Comparison of ENCODE assay signal across 19 mouse cellular contexts in genomic region chr7:98798134-98798417, GRCm38 (mm10). TPM values are rescaled to one million over a fixed set of nuclear protein-coding genes. Genes with fewer than 3 reads are reported as not detected.
DNase-seq lines count a peak whose midpoint lies in the region; ATAC-seq lines count a peak whose summit lies in the region.
"Had no signal": no experiment of that assay in that cellular context is flagged by ENCODE, and none has a peak within 500 bp of the region (broad histone marks: within the 10 kb centered on the region; RNA-seq: fewer than 3 reads in every experiment).

No protein-coding gene starts in this region.

- H3K4me3 ChIP-seq in hindbrain, embryonic 13.5 days, result no peak overlapping the region
- H3K4me3 ChIP-seq in hindbrain, embryonic 12.5 days, result no peak overlapping the region
- H3K4me3 ChIP-seq in neural tube, embryonic 11.5 days (ENCODE audit: low read depth, low read length), result no peak overlapping the region
- no peak overlapping the region for H3K4me3 ChIP-seq in neural tube, embryonic 15.5 days (replicated peaks)
- H3K4me3 ChIP-seq in limb, embryonic 13.5 days, result no peak overlapping the region
- no peak overlapping the region for H3K4me3 ChIP-seq in midbrain, embryonic 15.5 days
- H3K4me3 ChIP-seq: forebrain, embryonic 15.5 days; hindbrain, embryonic 15.5 days; megakaryocyte, embryonic 14.5 days had no signal

- 25% methylated on average over 3 of the region's 3 CpGs for WGBS in hindbrain, embryonic 13.5 days
- 29% methylated on average over 3 of the region's 3 CpGs for WGBS in hindbrain, embryonic 12.5 days
- WGBS in neural tube, embryonic 11.5 days, result 31% methylated on average over 3 of the region's 3 CpGs
- 30% methylated on average over 3 of the region's 3 CpGs for WGBS in neural tube, embryonic 15.5 days
- WGBS in limb, embryonic 13.5 days, result 15% methylated on average over 3 of the region's 3 CpGs
- WGBS in midbrain, embryonic 15.5 days, result 32% methylated on average over 3 of the region's 3 CpGs

- H3K4me1 ChIP-seq in hindbrain, embryonic 13.5 days (replicated peaks), result peaks cover 11% of the 10 kb centered on the region
- H3K4me1 ChIP-seq in hindbrain, embryonic 12.5 days, result peaks cover 12% of the 10 kb centered on the region
- peaks cover 7% of the 10 kb centered on the region for H3K4me1 ChIP-seq in neural tube, embryonic 11.5 days (ENCODE audit: control insufficient read depth, insufficient read depth, low read length)
- no peaks in the 10 kb centered on the region; the same call in 1 of the 2 replicates for H3K4me1 ChIP-seq in neural tube, embryonic 15.5 days
- peaks cover 42% of the 10 kb centered on the region for H3K4me1 ChIP-seq in limb, embryonic 13.5 days
- no peaks in the 10 kb centered on the region for H3K4me1 ChIP-seq in midbrain, embryonic 15.5 days
- H3K4me1 ChIP-seq: forebrain, embryonic 15.5 days; hindbrain, embryonic 15.5 days; megakaryocyte, embryonic 14.5 days had no signal

- 0 out of 2 replicates have a peak, but pooled peaks cover 3% of the 10 kb centered on the region for H3K27me3 ChIP-seq in hindbrain, embryonic 13.5 days
- H3K27me3 ChIP-seq in hindbrain, embryonic 12.5 days, result no peaks in the 10 kb centered on the region; the same call in 1 of the 2 replicates
- H3K27me3 ChIP-seq in neural tube, embryonic 11.5 days (ENCODE audit: control insufficient read depth, insufficient read depth, low read length), result no peaks in the 10 kb centered on the region
- H3K27me3 ChIP-seq in neural tube, embryonic 15.5 days (replicated peaks), result no peaks in the 10 kb centered on the region
- no peaks in the 10 kb centered on the region for H3K27me3 ChIP-seq in limb, embryonic 13.5 days
- no peaks in the 10 kb centered on the region for H3K27me3 ChIP-seq in midbrain, embryonic 15.5 days (replicated peaks)
- H3K27me3 ChIP-seq: forebrain, embryonic 15.5 days; hindbrain, embryonic 15.5 days had no signal

- 0 out of 2 replicates have a peak overlapping the region, but pooled peaks have one; percentile 10 for H3K9ac ChIP-seq in hindbrain, embryonic 13.5 days
- no peak overlapping the region for H3K9ac ChIP-seq in hindbrain, embryonic 12.5 days
- H3K9ac ChIP-seq in neural tube, embryonic 11.5 days (ENCODE audit: low read length), result no peak overlapping the region
- no peak overlapping the region for H3K9ac ChIP-seq in neural tube, embryonic 15.5 days (replicated peaks)
- no peak overlapping the region for H3K9ac ChIP-seq in limb, embryonic 13.5 days
- no peak overlapping the region for H3K9ac ChIP-seq in midbrain, embryonic 15.5 days
- H3K9ac ChIP-seq: forebrain, embryonic 15.5 days; hindbrain, embryonic 15.5 days had no signal

- H3K4me2 ChIP-seq in hindbrain, embryonic 13.5 days, result no peak overlapping the region
- no peak overlapping the region for H3K4me2 ChIP-seq in hindbrain, embryonic 12.5 days (replicated peaks)
- H3K4me2 ChIP-seq in neural tube, embryonic 11.5 days (ENCODE audit: low read depth), result no peak overlapping the region
- H3K4me2 ChIP-seq in neural tube, embryonic 15.5 days, result no peak overlapping the region
- H3K4me2 ChIP-seq in limb, embryonic 13.5 days (replicated peaks), result no peak overlapping the region
- H3K4me2 ChIP-seq in midbrain, embryonic 15.5 days, result no peak overlapping the region
- H3K4me2 ChIP-seq: forebrain, embryonic 15.5 days; hindbrain, embryonic 15.5 days; liver, embryonic 11.5 days had no signal

- no peak for ATAC-seq in hindbrain, embryonic 13.5 days (ENCODE audit: low FRiP score)
- no peak for ATAC-seq in hindbrain, embryonic 12.5 days (ENCODE audit: low FRiP score)
- no peak for ATAC-seq in neural tube, embryonic 11.5 days (ENCODE audit: insufficient read depth, low FRiP score, low TSS enrichment)
- ATAC-seq in neural tube, embryonic 15.5 days (ENCODE audit: low FRiP score), result no peak
- ATAC-seq in limb, embryonic 13.5 days (ENCODE audit: low FRiP score, low read depth), result no peak
- ATAC-seq in midbrain, embryonic 15.5 days (replicated peaks), result no peak
- ATAC-seq: forebrain, embryonic 15.5 days; intestine, embryonic 16.5 days; midbrain, embryonic 16.5 days had no signal

- no peaks in the 10 kb centered on the region for H3K36me3 ChIP-seq in hindbrain, embryonic 13.5 days
- H3K36me3 ChIP-seq in hindbrain, embryonic 12.5 days, result no peaks in the 10 kb centered on the region
- H3K36me3 ChIP-seq in neural tube, embryonic 11.5 days (ENCODE audit: control insufficient read depth, insufficient read depth, low read length), result no peaks in the 10 kb centered on the region
- H3K36me3 ChIP-seq in neural tube, embryonic 15.5 days, result no peaks in the 10 kb centered on the region
- H3K36me3 ChIP-seq in limb, embryonic 13.5 days, result no peaks in the 10 kb centered on the region
- H3K36me3 ChIP-seq in midbrain, embryonic 15.5 days (replicated peaks), result no peaks in the 10 kb centered on the region
- H3K36me3 ChIP-seq: forebrain, embryonic 15.5 days; hindbrain, embryonic 15.5 days had no signal

- no peak overlapping the region for H3K27ac ChIP-seq in hindbrain, embryonic 13.5 days
- no peak overlapping the region for H3K27ac ChIP-seq in hindbrain, embryonic 12.5 days
- 0 out of 2 replicates have a peak overlapping the region, but pooled peaks have one; percentile 14 for H3K27ac ChIP-seq in neural tube, embryonic 11.5 days (ENCODE audit: low read depth, low read length)
- no peak overlapping the region for H3K27ac ChIP-seq in neural tube, embryonic 15.5 days (replicated peaks)
- H3K27ac ChIP-seq in limb, embryonic 13.5 days, result peak overlapping the region; percentile 34; the same call in 1 of the 2 replicates
- no peak overlapping the region for H3K27ac ChIP-seq in midbrain, embryonic 15.5 days
- H3K27ac ChIP-seq: forebrain, embryonic 15.5 days; hindbrain, embryonic 15.5 days had no signal

- DNase-seq in neural tube, embryonic 11.5 days (ENCODE audit: low spot score), result no peak
- no peak for DNase-seq in layer of hippocampus, adult 9-11 months
- DNase-seq: adrenal gland, postnatal 25 days; B cell, adult 2 months; cerebellum, adult 11-12 months; cerebellum, postnatal 25 days; gastrocnemius, postnatal 25 days; thymus, postnatal 36 days had no signal

- no peaks in the 10 kb centered on the region for H3K9me3 ChIP-seq in hindbrain, embryonic 13.5 days
- no peaks in the 10 kb centered on the region for H3K9me3 ChIP-seq in hindbrain, embryonic 12.5 days (replicated peaks)
- H3K9me3 ChIP-seq in neural tube, embryonic 11.5 days (ENCODE audit: control insufficient read depth, low read length), result no peaks in the 10 kb centered on the region
- no peaks in the 10 kb centered on the region for H3K9me3 ChIP-seq in neural tube, embryonic 15.5 days (replicated peaks)
- no peaks in the 10 kb centered on the region for H3K9me3 ChIP-seq in limb, embryonic 13.5 days
- no peaks in the 10 kb centered on the region for H3K9me3 ChIP-seq in midbrain, embryonic 15.5 days
- H3K9me3 ChIP-seq: forebrain, embryonic 15.5 days; hindbrain, embryonic 15.5 days had no signal

RNA-seq across cellular contexts. Expression of gene Wnt11, which starts 36.8 kb away (rescaled TPM):
- 2.0 and 2.3 TPM in 2 replicates for polyA plus RNA-seq in hindbrain, embryonic 13.5 days (2015; fragmentation: Nextera tagmentation; extraction: Ambion mirVana)
- polyA plus RNA-seq in hindbrain, embryonic 12.5 days (2016; fragmentation: Nextera tagmentation; extraction: Ambion mirVana), result 14.7 and 16.5 TPM in 2 replicates
- polyA plus RNA-seq in neural tube, embryonic 11.5 days (2014; fragmentation: Nextera tagmentation; extraction: Ambion mirVana), result 6.9 and 7.0 TPM in 2 replicates
- polyA plus RNA-seq in neural tube, embryonic 15.5 days (2015; fragmentation: Nextera tagmentation; extraction: Ambion mirVana), result 1.9 and 2.5 TPM in 2 replicates
- 37.2 and 38.3 TPM in 2 replicates for polyA plus RNA-seq in limb, embryonic 13.5 days (2015; fragmentation: Nextera tagmentation; extraction: Ambion mirVana)
- 0.99 and 1.0 TPM in 2 replicates for polyA plus RNA-seq in midbrain, embryonic 15.5 days (2015; fragmentation: Nextera tagmentation; extraction: Ambion mirVana)

Comparison
In these comparisons a context has a peak if more than half of its experiments do, and no peak if none do; other contexts are left out.
1. H3K27ac ChIP-seq: peak in neural tube, embryonic 11.5 days (single experiment) and limb, embryonic 13.5 days (single experiment); none in hindbrain, embryonic 13.5 days (single experiment), hindbrain, embryonic 12.5 days (single experiment), neural tube, embryonic 15.5 days (single experiment) and midbrain, embryonic 15.5 days (single experiment).